Mouse (Mus musculus): ENCODE measurements around the gene Swsap1.

The Swsap1 gene

DNA sequence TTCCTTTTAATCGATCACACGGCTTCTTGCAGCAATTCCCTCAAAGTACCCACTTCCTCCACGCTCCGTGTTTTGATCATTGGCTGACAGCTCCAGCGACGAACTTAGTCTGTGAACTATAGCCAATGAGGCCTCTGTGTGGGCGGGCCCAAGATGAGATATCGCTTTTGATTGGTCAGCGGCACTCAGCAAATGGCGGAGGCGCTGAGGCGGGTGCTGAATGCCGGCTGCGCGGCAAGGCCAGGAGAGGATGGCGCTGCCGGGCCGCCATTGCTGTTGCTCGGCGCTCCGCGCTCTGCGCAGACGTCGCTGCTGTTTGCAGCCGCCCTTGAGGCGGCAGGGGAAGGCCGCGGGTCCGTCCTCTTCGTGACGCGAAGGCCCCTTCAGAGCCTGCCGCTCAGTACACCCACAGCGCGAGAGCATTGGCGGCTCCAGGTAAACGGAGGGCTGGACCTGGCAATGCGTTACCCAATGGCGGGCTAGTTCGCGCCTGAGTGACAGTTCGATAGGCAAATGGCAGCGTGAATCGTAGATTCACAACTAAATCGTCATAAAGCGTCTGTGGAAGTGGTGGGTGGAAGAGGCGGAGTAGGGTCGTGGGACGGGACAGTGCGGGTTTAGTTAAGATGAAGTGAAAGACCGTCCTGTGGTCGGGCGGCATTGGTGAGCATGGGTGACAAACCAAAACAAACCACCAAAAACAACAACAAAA is at the start of gene Swsap1:
Gene Swsap1 (plus strand): TSS at position 186 of the 712 bp plus-strand sequence.
- DNase-seq (ENCODE audit: low spot score), result peak; percentile 99

DNA sequence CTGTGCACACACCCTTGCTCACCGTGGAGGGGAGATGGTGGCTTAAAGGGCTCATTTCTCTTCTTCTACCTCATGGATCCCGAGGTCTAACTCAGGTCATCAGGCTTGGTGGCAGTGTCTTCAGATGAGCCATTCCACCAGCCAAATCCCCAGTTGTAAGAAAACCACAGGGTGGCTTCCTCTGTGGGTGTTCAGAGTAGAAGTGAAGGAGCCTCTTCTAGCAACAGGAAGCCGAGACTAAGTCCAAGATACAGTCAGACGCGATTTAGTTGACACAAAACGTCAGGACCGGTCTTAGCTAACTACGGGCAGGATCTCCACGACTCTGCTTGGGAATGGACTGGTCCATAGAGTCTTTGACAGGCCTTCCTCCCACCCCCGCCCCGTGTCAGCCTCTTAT is 47.3 kb upstream of the Swsap1 start:
- DNase-seq (ENCODE audit: low spot score), result no peak

DNA sequence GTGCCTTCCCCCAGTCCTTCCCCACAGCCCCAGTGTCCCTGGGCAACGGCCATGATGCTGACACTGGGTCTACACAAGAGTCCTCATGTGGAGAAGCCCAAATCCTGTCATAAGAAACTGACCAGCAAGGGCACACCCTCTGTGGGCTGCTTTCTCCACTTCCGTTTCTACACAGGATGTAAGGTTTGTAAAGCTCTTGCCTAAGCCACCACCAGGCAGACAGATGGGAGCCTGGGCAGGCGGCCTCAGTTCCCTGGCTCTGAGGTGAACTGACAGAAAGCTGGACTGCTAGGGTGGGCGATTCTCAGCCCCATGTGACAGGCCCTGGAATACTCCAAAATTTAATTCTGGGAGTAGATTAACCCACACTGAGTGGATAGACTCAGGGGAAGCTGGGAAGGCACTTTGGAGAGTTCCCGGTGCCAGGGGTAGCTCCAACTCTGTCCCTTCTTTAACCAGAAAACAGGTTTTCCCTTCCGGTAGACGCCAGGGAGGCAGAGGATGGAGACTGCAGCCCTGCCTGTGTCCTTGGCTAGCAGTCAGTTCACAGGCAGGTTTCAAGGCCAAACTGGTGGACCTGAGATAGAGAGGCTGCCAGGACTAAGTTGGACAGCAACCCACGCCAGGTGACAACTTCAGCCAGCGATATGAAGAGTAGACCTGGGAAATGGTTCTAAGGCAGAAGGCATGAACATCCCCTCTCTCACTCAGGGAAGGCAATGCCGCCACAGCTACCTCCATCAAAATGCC is 45.9 kb upstream of the Swsap1 start:
- DNase-seq (ENCODE audit: low spot score), result no peak

DNA sequence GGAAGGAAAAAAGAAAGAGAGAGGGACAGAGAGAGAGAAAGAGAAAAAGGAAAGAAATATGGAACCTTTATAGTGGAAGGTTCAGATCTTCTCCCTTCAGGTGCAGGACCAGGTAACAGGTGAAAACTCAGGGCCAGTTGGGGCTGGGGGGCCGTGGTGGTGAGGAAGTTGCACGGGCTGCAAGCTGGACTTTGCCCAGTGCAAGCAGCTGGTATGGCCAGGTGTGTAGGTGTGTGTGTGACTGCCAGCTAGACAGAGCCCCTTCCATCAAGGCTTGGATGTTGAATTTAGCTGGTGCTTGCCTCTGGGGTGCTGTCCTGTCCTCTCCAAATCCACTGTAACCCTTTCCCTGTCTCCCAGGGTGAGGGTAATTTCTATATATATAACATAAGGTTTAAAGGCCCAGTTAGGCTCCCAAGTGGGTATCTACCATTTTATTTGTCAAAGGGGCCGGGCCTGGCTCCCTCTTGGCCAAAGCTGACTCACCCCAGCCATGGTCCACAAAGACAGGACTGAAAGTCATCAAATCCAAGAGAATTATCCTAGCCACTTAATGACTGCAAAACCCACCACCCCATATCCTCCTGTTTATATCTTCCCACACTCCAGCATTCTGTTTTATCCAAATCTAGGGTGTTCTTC is 38.6 kb upstream of the Swsap1 start:
- DNase-seq (ENCODE audit: low spot score), result no peak

DNA sequence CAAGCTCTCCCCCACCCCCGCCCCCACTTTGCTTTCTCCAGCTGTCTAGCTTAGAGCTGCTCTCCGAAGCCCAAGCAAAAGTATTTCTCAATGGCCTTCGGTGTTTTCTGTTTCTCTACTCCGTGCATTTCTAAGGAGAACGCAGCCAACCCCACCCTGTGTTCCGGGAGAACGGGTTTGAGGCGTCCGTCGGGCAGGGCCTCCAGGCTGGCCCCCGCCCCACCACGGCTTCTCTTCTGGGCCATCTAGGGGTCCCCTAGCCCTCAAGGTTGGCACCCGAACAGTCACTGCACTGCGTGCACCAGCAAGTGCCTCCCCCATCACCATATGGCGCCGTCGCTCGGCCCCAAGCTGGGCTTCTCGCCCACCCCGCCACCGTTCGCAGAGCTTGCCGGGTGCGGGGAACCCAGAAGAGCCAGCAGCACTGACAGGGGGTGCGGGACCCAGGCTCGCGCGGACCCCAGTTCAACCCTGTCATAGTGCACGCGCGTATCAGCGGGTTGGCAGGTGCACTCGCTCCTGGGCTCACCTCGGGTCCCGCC is 38.0 kb upstream of the Swsap1 start:
- peak; percentile 6 for DNase-seq (ENCODE audit: low spot score)

DNA sequence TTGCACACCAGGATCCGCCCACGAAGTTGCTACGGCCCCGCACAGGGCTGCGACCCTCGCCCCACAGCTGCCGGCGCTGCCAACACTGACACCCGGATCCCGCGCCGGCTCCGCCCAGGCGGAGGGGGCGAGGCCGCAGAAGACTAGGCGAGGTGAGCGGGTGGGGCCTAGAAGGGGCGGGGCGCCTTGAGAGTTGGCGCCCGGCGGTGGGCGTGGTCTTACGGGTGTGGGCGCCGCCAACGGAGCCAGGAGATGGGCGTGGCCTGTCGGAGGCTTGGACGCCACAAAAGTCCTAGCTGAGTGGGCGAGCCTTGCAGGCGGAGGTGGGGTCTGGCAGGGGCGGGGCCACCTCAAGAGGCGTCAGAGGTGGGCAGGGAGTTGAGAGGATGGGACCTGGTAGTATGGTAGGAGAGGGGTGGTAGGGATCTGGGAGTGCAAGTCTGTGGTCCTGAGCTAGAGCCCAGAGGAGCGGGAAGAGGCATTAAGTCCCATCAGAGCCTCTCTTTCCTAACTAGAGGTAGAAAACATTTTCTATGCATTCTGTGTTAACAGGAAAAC is 37.4 kb upstream of the Swsap1 start, which contains the start of gene Rab3d:
Gene Rab3d (minus strand): TSS at position 158 of the 558 bp plus-strand sequence.
- peak; percentile 99 for DNase-seq (ENCODE audit: low spot score)

DNA sequence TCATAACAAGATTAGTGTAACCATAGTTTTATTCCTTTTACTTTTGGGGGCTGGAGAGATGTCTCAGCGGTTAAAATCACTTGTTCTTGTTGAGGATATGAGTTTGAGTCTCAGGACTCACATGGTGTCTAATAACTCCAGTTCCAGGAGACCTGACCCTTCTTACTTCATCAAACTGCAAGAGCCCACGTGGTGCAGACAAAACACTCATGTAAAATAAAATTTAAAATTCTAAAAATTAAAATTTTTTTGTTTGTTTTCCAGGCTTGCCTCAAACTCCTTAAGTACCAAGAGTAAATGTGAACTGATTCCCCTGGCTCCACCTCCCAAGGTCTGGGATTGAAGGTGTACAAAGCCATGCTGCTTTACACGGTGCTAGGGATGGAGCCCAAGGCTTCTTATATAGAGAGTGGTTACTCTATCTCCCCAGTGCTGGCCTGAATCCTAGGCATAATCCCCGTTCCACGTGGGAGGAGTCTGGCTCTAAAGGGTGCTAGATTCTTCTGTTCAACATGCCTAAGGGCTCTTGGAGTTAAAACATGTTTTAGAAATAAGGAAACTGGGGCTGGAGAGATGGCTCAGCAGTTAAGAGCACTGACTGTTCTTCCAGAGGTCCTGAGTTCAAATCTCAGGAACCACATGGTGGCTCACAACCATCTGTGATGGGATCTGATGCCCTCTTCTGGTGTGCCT is 36.7 kb upstream of the Swsap1 start:
- DNase-seq (ENCODE audit: low spot score), result no peak

DNA sequence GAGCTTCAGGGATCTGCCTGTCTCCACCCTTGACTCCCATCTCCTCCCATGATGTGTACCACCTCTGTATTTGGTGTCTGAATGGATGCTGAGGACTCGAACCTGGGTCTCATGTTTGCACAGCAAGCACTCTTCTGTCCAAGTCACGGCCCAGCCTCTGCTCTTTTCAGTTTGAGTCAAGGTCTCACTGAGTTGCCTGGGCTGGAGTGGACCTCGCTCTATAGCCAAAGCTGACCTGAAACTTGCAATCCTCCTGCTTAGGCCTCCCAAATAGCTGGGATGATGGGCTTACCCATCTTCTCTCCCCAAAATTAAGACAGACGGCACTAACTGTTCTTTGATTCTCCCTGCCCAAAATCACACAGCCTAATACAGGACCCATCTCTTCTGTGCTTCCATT is 32.5 kb upstream of the Swsap1 start:
- DNase-seq (ENCODE audit: low spot score), result no peak

DNA sequence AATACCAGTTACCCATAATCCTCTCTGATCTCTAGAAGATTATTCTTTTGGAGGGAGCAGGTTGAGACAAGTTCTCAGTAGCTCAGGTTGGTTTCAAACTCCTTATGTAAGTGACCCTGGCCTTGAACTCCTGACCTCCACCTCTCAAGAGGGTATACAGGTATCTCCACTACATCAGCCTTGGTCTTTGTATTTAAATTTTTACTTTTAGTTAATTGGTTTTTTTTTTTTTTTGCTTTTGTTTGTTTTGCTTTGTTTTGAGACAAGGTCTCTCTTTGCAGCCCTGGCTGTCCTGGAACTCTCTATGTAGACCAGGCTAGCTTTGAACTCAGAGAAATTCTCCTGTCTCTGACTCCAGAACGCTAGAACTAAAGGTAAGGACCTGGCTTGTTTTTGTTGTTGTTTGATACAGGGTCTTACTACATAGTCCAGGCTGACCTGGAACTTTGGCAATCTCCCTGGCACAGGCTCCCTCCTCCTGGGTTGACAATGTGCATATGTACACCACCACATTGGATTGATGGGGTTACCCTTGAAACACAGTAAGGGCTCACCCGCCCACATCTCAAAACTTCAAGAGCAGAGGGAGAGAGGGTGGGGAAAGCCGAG is 32.0 kb upstream of the Swsap1 start:
- DNase-seq (ENCODE audit: low spot score), result no peak

DNA sequence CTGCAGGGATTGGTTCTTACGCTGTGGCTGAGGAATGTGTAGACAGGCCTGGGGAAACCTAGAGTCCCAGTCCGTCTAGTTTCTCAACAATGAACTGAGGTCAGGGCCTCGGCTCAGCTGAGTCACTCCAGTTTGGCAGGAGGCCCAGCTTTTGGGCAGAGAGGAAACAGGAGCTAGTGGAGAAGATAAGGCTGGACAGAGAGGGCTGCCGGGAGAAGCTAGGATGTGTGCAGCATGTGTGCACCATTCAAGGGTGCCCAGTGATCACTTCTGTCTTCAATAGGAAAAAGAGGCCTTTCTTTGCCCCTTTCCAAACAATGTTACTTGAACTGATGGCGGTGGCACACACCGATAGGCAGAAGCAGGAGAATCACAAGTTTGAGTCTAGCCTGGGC is 31.5 kb upstream of the Swsap1 start:
- DNase-seq (ENCODE audit: low spot score), result no peak

DNA sequence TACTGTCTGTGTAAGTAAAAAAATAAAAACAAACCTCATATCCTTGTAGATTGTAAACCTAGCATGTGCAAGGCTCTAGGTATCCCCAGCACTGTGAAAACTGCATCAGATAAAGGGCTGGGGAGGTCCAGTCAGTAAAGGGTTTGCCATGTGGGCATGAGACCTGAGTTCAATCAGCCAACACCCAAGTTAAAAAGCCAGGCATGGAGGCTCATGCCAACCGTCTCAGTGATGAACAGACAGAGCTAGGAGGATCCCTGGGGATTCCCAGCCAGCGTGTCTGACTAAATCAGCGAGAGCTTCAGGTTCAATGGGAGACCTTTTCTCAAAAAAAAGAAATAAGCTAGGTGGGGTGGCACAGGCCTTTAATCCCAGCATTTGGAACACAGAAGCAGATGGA is 30.5 kb upstream of the Swsap1 start:
- no peak for DNase-seq (ENCODE audit: low spot score)

DNA sequence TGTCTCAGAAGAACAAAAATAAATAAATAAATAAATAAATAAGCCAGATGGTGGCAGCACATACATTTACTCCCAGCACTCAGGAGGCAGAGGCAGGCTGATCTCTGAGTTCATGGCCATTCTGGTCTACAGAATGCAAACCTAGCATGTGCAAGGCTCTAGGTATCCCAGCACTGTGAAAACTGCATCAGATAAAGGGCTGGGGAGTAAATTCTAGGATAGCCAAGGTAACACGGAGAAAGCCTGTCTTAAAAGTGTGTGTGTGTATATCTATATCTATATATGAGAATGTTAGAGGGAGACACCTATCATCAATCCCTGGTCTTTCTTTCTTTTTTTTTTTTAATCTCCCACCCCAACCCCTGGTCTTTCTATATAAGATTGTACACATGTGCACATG is 30.0 kb upstream of the Swsap1 start:
- DNase-seq (ENCODE audit: low spot score), result no peak

DNA sequence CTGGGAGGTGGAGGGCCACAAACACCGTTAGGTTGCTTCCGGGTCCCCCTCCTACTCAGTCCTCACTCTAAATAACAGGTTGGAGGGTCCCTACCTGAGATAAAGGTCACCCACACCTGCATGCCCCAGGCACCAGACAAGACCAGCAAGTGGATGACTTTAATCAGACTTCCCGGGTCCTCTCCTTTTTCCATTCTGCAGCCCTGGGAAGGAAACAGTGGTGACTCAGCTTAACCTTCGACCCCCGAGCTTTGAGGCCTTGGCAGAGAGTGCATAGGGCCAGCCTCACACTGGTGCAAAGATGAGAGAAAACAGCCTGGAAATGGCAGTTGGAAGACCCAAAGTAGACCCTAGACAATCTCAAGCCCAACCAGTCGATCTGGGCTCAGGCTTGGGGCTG is 29.4 kb upstream of the Swsap1 start:
- DNase-seq (ENCODE audit: low spot score), result no peak

DNA sequence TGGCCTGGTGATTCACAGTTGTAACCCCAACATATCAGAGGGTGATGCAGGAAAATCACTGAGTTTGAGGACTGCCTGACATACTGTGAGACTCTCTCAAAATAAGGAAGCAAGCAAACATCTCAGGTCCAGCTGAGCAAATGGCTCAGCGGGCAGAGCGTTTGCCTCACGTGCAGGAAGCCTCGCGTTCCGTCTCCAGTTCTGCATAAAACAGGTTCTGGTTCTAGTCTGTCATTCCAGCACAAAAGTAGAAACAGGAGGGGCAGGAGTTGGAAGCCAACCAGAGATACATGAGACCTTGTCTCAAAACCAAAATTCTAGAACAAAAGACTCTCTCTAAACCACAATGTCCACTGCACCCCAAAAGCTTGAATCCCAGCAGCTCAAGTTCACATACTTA is 28.8 kb upstream of the Swsap1 start:
- DNase-seq (ENCODE audit: low spot score), result peak; percentile 31

DNA sequence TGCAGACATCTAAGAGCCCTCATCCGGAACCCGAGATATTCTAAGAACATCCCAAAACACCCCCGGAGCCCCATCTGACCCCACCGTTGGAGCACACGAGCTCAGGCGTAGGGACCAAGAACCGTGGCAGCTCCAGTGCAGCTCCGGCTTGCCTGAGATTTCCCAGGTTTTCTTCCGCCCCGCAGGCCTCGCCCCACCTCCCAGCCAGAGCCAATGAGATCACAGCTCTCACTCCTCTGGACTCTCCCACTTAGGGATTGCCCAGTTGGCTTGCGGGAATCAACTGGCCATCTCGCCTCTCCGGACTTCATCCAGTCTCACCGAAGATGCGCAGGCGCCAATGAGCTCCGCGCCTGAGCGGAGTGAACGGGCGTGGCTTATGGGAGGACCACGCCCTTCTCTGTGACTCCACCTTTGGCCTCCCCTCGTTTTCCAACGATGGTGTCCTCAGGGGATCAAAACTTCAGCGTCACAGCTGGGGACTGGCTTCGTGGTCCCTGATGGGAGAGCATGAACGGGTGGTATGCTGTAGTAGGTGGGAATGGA is 28.3 kb upstream of the Swsap1 start, which contains the start of the genes Ccdc159 and Tmem205:
Gene Ccdc159 (plus strand): TSS at position 264 of the 546 bp plus-strand sequence.
Gene Tmem205 (minus strand): TSS at position 349 of the 546 bp plus-strand sequence.
- DNase-seq (ENCODE audit: low spot score), result peak; percentile 99

DNA sequence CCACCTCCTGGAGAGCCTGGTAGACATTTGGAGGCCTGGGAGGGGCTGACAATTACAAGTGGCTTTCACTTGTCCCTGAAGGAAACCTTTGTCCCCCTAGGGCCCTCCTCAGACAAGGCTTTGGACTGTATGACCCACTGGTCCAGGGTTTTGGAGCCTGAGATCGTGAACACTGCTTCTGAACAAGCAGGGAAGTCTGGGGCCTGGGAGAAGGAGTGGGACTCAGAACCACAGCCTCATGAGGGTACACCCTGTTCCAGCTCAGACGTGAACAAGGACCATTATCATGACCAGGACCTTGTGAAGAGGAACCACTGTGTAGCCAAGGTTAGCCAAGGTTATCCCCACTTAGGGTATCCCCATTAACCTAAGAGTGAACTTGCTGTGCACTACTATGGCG is 26.3 kb upstream of the Swsap1 start:
- DNase-seq (ENCODE audit: low spot score), result no peak

DNA sequence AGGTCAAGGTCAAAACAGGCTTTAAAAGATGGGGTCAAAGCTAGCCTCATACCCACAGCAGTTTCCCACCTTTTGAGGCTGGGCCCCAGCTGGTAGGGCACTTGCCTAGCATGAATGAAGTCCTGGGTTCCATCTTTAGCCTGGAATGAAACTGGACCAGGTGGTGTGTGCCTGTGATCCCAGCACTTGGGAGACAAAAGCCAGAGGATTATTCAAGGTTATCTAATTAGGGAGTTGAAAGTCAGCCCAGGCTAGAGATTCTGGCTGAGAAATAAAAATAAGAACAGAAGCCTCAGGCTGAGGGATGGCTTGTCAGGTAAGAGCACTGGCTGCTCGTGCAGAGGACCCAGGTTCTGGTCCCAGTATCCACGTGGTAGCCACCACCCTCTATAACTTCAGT is 23.5 kb upstream of the Swsap1 start:
- no peak for DNase-seq (ENCODE audit: low spot score)

DNA sequence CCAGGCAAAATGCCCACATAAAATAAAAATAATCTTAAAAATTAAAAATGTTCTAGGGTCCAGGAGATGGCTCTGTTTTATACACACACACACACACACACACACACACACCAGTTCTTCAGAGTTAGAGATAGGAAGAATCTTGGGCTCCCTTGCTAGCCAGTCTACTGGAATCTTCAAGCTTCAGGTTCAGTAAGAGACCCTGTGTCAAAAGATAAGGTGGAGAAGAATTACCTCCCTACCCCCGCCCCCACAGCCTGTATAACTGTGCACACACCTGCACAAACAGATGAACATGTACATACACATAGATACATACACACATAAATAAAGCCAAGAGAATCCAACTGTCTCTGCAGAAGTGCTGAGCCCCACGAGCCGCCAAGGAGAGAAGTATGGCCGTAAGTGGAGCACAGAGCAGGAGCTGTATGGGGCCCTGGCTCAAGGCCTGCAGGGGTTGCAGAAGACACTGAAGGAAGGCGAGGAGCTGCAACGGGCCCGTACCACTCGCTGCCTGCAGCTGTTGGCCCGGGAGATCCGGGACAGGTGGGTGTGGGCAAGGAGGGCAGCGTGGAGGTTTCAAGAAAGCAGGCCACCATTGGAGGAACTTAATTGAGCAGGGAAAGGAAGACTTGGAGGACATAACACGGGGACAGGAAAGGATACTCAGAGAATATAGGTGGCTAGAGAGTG is 23.0 kb upstream of the Swsap1 start:
- DNase-seq (ENCODE audit: low spot score), result no peak

DNA sequence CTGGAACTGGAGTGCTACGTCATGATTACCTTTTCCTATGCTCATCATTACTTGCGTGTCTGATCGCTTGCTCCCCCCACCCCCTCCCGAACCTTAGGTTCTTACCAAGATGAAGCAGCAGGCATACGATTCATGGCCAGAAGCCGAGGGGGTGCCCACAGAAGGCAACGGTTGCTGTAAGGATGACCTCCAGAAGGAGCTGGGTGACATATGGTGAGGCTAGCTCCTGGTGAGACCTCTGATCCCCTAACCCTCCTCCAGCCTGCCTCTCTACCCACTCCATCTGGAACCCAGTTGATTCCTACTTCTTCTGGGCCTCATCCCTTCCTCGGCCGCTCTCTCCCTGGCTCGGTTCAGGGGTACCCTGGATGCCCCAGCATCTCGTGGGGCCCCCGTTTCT is 21.5 kb upstream of the Swsap1 start:
- no peak for DNase-seq (ENCODE audit: low spot score)

DNA sequence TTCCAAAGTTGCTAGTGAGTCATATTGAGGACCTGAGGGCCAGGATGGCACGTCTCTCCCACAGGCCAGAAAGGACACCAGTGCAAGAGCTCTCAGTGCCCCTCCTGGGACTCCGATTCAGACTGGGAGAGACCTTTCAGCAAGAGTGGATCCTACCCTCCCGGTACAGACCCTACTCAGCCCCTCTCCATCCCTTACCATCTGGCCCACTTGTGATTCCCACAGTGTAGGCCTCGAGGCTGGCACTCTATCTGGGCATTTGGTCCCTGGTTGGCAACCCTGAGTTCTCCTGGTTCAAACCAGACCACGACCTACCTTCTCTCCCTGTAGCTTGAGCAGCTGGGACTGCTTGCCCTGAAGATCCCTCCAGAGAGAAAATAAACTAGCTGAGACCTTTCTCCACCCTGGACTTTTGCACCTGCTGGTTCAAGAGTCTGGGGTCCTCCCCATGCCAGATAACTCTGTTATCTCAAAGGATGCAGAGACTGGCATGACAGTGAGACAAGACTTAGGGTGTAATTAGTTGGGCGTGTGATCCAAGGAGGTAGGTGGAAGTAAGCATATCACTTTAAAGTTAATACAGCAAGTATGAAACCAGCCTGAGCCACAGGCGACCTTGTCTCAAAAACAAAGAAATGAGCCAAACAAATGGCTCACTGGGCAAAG is 20.0 kb upstream of the Swsap1 start:
- no peak for DNase-seq (ENCODE audit: low spot score)
